Mouse (Mus musculus) v-Abl transformed pro-B cells (cell line): ENCODE measurements around the gene Abhd2.
"Not testable (repeated sequence)": the region's sequence is repeated elsewhere in the genome, so short reads cannot be mapped to it uniquely, and the experiment has no call there.

Experiments
- in situ Hi-C, 2 experiments: fragments of 400-800 bp; cut with MboI; formaldehyde crosslinking; loops; one replicate each; pipeline ENCODE4 v1.15.1; 2025; ENCODE audit not compliant: unreplicated experiment in 2 of 2

Abhd2 gene

GRCm38 (mm10) chr7:79262478-79262877 lies 10.5 kb upstream of the Abhd2 start:
- in situ Hi-C loops, result no loop called here

- in situ Hi-C loops, result no loop called here
Measured at GRCm38 (mm10) chr7:79263776-79264175, 9.2 kb upstream of the Abhd2 start.

- in situ Hi-C loops, result no loop called here
Measured at GRCm38 (mm10) chr7:79266228-79266627, 6.8 kb upstream of the Abhd2 start.

GRCm38 (mm10) chr7:79267690-79268388 lies 5.2 kb upstream of the Abhd2 start:
- in situ Hi-C loops, result no loop called here

- in situ Hi-C loops, result no loop called here
Measured at GRCm38 (mm10) chr7:79268897-79269296, 4.1 kb upstream of the Abhd2 start.

DNA sequence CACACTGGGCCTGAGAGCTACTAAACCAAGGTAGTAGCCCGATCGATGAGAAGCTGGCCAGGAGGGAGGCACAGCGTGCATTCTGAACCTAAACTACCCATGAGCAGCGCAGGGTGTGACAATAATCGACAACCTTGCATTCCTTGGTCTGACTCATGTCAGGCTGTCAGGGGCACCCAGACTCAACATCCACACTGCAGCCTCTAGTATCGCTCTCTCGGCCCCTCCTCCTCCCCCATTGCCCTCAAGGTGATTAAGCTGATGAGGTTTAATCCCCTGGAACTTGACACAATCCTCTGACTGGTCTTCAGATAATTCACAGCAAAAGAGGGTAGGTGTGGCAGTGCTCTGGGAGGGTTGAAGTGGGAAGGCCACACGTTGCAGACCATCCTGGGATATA lies 3.6 kb upstream of the Abhd2 start:
- in situ Hi-C loops, result no loop called here

DNA sequence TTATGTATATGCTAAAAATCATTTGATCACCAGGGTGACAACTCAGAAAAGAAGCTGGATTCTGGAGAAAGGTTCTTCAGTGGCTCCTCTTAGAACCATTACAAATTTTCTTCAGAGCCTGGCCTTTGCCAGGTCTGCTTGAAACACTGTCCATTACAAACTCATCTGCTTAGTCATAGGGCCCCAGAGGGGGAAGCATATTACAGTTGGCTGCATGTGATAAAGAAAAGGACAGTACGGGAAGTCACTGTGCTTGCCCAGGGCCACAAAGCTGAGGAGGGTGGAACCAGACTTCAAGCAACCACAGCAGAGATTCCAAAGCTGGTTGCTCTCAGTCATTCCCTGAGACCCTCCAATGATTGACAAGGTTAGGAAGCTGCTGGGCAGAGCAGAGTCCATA lies 3.1 kb upstream of the Abhd2 start:
- in situ Hi-C loops, result no loop called here

DNA sequence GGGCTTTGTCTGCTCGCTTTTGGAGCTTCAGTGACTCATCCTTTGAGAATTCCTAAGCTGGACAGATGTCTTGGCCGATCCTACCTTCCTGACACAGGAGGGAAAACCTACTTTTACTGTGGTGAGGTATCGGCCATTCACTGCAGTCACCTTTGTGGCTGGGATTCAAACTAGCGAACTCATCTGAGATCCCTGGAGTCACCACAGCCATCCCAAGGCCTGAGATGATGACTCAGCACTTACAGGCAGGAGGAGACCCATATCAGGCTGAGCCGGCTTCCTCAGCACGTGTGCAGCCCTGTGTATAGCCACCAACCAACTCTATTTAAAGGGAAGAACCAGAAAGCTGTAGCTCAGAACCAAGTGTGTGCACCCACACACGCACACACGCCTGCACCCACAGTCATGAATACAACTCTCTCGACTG lies 2.0 kb upstream of the Abhd2 start:
- in situ Hi-C loops, result no loop called here

- in situ Hi-C loops, result no loop called here
Measured at GRCm38 (mm10) chr7:79271861-79272788, 874 bp upstream of the Abhd2 start.

DNA sequence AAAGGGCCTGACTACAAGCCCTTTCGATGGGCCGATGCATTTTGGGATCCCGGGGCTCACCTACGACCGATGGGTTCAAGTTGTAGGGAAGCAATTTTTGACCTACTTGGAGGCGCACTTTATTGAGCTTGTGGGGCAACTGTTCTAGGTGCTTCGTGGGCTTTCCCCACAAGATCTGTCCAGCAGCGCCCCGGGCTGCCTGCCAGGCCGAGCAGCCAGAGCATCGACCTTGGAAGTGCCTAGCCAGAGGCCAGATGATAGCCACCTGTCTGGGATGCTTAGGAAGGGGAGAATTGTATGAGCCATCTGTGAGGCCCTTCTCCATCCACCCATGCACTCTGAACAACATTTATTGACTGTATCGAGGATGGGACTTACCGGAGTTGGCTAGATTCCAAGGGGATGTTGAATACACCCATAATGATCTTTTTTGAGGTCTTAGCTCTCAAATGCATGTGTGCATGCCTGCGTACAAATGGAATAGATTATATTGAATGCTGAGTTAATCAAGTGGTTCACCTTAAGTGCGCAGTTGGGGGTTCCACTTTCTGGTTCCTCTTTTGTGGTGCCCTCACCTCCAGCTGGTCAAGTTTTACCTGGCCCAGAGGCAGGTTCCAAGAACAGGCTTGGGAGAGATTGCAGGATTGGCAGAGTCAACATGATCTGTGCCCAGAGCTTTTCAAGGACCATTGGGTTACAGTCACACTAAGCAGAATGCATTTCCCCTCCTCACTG lies 906 bp downstream of the Abhd2 start:
- in situ Hi-C loops, result no loop called here

- in situ Hi-C loops, result no loop called here
Measured at GRCm38 (mm10) chr7:79274473-79275010, 1.5 kb downstream of the Abhd2 start.

- in situ Hi-C loops, result no loop called here
Measured at GRCm38 (mm10) chr7:79275345-79275744, 2.3 kb downstream of the Abhd2 start.

GRCm38 (mm10) chr7:79278432-79278831 lies 5.4 kb downstream of the Abhd2 start:
- in situ Hi-C loops, result no loop called here

- in situ Hi-C loops, result no loop called here
Measured at GRCm38 (mm10) chr7:79279376-79280029, 6.5 kb downstream of the Abhd2 start.

- in situ Hi-C loops, result no loop called here
Measured at GRCm38 (mm10) chr7:79282883-79283670, 10.1 kb downstream of the Abhd2 start.

DNA sequence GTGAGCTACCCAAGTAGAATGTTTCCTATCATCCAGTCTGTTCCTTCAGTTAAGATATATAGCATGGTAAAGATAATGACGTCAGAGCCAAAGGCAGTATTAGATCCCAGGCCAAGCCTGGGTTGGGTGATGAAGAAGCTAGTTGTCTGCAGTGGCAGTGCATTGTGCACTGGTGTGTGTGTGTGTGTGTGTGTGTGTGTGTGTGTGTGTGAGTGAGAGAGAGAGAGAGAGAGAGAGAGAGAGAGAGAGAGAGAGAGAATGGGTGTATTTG lies 10.6 kb downstream of the Abhd2 start:
- in situ Hi-C loops, result not testable (repeated sequence)

DNA sequence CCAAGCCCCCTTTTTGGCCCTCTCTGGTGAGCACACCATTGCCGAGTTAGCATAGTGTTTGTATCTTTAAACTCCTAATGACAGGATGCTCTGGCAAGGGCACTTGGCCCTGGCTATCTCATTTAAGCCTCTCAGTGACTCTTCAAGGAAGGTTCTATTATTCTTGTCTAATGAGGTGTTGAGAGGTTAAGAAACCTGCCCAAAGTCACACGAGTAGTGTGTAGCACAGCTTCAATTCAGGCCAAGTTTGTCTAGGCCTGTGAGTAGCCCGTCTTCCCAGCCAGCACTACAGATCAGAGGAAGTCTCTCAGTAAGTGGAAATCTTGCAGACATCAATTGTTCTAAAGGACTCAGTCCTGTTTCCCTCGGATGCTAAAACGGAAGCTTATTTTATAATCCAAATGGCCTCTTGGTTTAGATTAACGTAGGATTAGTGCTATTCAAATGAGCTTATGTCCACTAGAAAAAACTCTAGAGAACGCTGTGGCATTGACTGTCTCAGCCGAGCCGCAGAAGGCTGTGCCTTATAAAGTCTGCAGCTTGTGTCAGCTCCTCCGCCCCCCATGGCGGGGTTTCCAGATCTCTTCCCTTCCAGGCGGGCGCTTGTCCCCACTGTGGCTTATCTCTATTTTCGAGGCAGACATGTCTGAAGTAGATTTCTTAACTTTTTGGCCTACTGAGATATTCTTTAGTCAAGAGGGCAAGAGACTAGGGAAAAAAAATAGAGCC lies 11.3 kb downstream of the Abhd2 start:
- in situ Hi-C loops, result no loop called here

- in situ Hi-C loops, result loop anchor here in 1 of 2 experiments (5.0 kb wide), 1 partner anchor 33 kb away; no protein-coding TSS in a partner anchor
Measured at GRCm38 (mm10) chr7:79284889-79285280, 11.9 kb downstream of the Abhd2 start.

DNA sequence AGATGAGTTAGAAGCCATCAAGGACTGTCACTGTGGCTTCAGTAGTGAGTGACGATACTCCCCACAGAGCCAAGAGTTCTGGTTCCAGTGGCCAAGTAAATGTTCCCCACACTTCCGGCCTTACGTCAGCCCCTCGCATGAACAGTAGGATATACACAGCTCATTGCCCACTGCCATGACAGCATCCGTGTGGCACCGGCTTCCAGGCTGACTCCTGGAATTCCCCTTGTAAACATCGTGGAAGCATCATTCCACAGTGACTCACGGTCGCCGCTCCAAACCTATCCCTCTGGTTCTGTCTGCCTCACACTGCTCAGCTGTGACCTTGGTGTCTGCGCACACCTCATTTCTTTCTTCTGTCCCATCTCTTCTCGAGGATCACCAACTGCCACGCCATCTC lies 12.4 kb downstream of the Abhd2 start:
- in situ Hi-C loops, result loop anchor here in 1 of 2 experiments (5.0 kb wide), 1 partner anchor 33 kb away; no protein-coding TSS in a partner anchor
